Mouse (Mus musculus): ENCODE results near the gene Dnaja1. TPM values are rescaled to one million over a fixed set of nuclear protein-coding genes. Genes with fewer than 3 reads are reported as not detected.

Gene Dnaja1
- polyA plus RNA-seq, 1 experiment from 2014 or later = 704 TPM

DNA sequence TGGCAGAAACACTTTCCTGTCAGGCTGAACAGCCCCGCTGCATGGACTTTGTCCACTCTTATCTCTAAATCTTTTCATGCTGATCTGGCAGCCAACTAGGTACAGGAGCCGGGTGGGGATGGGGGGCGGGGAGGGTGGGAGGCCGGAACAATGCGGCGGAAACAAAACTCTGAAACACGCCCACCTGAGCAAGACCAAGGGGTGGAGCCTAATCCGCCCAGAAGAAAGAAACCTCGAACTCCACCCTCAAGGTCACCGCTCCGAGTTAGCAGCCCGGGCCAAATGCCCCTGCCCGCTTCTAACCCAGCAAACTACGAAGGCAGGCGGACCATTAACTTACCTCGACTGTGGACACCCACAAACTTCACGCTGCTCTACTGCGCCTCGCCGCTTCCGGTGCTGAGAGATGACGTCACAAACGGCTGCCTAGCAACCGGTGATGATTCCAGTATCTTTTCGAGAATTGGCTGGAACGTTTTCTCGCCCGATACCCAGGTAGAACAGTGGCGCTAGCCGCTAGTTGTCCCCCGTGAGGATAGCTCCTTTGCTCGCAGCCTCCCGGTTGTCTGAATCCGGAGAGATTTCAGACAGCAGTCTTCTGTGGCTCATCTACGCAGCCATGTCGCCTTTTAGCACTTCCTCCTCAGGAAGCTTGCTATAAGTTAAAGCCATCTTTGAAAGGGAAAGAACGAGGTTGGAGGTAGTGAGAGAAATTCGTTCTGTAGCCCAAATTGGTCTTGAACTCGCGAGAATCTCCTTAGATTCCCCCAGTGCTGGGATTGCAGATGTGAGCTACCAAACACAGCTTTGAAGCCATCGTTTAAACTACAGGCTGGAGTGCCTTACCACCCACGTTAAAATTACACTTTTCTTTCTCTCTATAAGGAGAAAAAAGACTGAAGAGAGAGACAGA, 18.9 kb upstream of the Dnaja1 start, which contains the start of gene Aptx:
Aptx (minus strand) TSS at position 398 of the 913 bp plus-strand sequence.
- H3K4me2 ChIP-seq (replicated peaks) = peak within 1 kb of the TSS; percentile 72
- no peaks in the 10 kb centered on the region for H3K9me3 ChIP-seq
- peak within 1 kb of the TSS; percentile 62 for H3K4me3 ChIP-seq
- peak within 1 kb of the TSS; percentile 96 for H3K27ac ChIP-seq (replicated peaks)
- peaks cover 25% of the 10 kb centered on the region for H3K4me1 ChIP-seq
- H3K36me3 ChIP-seq = no peaks in the 10 kb centered on the region
- peak within 1 kb of the TSS; percentile 65 for H3K9ac ChIP-seq (replicated peaks)
- 0% methylated on average over 42 of the region's 42 CpGs for WGBS
- H3K27me3 ChIP-seq = no peaks in the 10 kb centered on the region
- ATAC-seq (replicated peaks) = peak; percentile 97

DNA sequence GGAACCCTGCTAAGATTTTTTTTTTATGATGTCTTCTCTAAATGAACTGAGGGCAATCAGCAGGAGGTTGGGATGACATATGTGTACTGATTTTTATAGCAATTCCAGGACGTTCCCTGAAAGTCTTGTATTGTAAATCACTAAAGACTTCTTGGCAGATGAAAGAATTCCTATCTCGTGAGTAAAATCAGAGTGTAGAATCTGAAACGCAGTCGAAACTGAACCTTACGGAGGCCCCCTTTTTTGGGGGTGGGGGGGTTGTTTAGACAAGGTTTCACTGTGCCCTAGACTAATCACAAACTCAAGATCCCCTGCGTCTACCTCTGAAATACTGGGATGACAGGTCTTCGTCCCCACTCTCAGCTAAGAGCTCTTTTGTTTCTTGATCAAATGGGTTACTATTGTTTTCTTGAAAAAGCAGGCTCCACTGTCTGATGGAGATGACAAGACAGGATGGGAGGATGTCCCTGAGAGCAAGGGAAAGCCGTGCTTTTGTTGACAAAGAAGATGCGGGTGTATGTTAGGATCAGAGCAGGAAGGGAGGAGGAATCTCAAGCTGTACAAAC, 18.2 kb upstream of the Dnaja1 start:
- Histone ChIP-seq H3K4me3 (peak overlapping the region; percentile 62), H3K9me3 (no peaks in the 10 kb centered on the region), H3K27ac (replicated peaks) (peak overlapping the region; percentile 96), H3K4me2 (replicated peaks) (peak overlapping the region; percentile 72), H3K36me3 (no peaks in the 10 kb centered on the region), H3K9ac (replicated peaks) (peak overlapping the region; percentile 65), H3K4me1 (peaks cover 25% of the 10 kb centered on the region), H3K27me3 (no peaks in the 10 kb centered on the region)
- WGBS = 22% methylated on average over 9 of the region's 9 CpGs
- no peak for ATAC-seq (replicated peaks)

DNA sequence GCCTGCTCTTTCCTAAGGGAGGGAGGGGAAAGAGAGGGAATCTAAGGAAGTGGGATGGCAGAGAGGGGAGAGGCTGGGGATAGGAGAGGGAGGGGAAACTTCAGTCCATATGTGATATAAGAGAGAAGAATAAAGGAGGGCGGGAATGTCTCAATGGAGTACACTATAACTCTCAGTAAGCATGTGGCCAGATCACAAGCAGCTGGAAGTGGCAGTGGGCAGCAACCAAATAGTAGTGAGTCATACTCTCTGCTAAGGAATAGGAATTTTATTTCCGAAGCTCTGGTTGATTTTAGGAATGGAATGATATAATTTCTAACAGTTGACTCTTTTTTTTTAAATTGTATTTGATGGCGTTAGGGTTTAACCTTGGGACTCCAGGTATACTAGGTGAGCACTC, 4.8 kb upstream of the Dnaja1 start:
- ATAC-seq (replicated peaks) = no peak
- H3K4me3 ChIP-seq = no peak overlapping the region
- 92% methylated on average over 3 of the region's 3 CpGs for WGBS
- peaks cover 14% of the 10 kb centered on the region for H3K4me1 ChIP-seq
- no peaks in the 10 kb centered on the region for H3K36me3 ChIP-seq
- H3K4me2 ChIP-seq (replicated peaks) = no peak overlapping the region
- no peak overlapping the region for H3K27ac ChIP-seq (replicated peaks)
- H3K9me3 ChIP-seq = no peaks in the 10 kb centered on the region
- no peak overlapping the region for H3K9ac ChIP-seq (replicated peaks)
- H3K27me3 ChIP-seq = no peaks in the 10 kb centered on the region

DNA sequence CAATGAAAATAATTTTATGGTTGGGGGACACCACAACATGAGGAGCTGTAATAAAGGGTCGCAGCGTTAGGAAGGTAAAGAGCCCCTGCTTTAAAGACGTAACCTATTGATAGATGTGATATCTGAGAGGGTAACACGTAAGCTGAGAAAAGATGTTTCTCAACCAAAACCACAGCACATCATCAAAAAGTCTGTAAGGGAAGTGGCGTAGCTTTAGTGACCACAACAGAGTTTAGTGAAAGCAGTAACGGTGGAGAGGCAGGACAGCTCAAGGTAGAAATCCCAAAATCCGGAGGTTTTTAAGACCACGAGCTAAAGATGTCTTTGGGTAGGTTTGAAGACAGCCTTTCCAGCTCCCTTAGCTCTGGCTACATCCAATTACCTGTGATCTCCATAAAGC, 1.0 kb upstream of the Dnaja1 start:
- ATAC-seq (replicated peaks) = no peak
- WGBS = 95% methylated on average over 8 of the region's 8 CpGs
- H3K36me3 ChIP-seq = peaks cover 15% of the 10 kb centered on the region
- no peak overlapping the region for H3K4me2 ChIP-seq (replicated peaks)
- no peaks in the 10 kb centered on the region for H3K9me3 ChIP-seq
- H3K4me1 ChIP-seq = peaks cover 40% of the 10 kb centered on the region
- H3K4me3 ChIP-seq = no peak overlapping the region
- H3K9ac ChIP-seq (replicated peaks) = no peak overlapping the region
- peak overlapping the region; percentile 99; the same call in 1 of the 2 replicates for H3K27ac ChIP-seq (replicated peaks)
- H3K27me3 ChIP-seq = no peaks in the 10 kb centered on the region

DNA sequence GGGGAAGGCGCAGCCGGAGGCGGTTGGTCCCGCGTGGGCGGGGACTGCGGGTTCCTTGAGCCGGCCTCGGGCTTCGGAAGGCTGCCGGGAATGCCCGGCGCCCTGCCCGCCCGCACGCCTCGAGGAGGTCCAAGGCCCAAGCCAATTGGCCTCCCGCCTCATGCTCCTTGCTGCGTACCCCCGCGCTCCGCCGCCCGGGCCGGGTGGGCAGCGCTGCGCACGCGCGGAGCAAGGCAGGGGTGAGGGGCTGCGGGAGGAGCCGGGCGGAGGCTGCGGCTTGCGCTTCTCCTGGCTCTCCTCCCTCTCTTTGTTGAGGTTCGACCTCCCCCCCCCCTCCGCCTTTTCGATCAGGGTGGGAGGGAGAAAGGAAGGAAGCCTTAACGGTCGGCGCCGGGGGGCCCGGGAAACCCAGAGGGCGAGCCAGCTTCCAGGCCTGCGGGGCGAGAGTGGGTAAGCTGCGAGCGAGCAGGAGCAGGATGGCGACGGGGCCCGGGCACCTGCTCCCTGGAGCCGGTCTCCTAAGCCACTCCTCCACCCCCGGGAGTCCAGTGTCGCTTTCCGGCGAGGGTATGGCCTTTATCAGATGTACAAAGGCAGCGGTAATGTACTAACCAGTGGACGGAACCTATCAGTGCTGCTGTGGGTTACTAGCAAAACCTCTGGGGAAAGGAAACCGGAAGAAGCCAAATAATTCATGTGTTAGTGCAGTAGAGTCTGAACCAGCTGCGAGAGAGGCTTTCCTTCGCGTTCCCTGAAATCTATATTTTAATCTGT, 924 bp downstream of the Dnaja1 start:
- Histone ChIP-seq H3K36me3 (peaks cover 32% of the 10 kb centered on the region), H3K4me3 (peak overlapping the region; percentile 89), H3K9ac (replicated peaks) (peak overlapping the region; percentile 88), H3K4me2 (replicated peaks) (peak overlapping the region; percentile 76), H3K27ac (replicated peaks) (peak overlapping the region; percentile 99), H3K27me3 (no peaks in the 10 kb centered on the region), H3K4me1 (peaks cover 56% of the 10 kb centered on the region), H3K9me3 (no peaks in the 10 kb centered on the region)
- 0% methylated on average over 59 of the region's 62 CpGs for WGBS
- ATAC-seq (replicated peaks) = peak; percentile 94

DNA sequence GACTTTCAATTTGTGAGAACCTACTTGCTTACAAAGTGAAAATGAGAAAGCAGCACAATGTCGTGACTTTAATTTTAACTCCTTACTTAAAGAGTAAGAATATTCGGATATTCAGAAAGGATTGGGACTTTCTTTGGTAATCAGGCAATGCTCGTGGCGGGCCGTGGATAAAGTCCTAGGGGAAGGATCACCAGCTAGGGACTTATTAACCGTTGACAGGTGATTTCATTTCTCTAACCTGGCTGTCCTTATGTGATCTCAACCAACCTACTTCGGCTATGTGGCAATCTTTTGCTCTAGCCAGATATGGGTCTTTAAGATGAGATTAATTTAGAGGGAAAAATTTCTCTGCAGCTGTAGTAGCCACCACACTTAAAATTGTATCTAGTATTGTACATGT, 3.2 kb downstream of the Dnaja1 start:
- peaks cover 62% of the 10 kb centered on the region for H3K4me1 ChIP-seq

DNA sequence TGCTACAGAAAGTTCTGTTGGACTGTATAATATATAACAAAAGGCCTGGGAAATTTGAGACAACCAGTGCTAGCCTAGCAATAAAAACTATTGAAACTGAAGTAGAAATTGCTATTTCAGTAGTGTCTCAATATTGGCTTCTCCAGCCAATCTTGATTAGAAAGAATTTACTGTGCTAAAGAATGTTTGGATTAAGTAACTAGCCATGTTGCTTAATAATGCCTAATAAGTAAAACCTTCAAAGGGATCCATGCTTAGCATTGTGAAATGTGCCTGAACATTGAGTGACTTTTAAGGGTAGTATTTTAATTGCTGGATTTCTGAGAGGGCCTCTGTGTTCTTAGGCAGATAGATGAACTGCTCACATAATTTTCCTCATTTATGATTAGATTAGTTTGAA, 3.6 kb downstream of the Dnaja1 start:
- no peak for ATAC-seq (replicated peaks)
- Histone ChIP-seq H3K27ac (replicated peaks) (no peak overlapping the region), H3K4me3 (peak overlapping the region; percentile 5; the same call in 1 of the 2 replicates), H3K27me3 (no peaks in the 10 kb centered on the region), H3K9me3 (no peaks in the 10 kb centered on the region), H3K4me2 (replicated peaks) (peak overlapping the region; percentile 76), H3K4me1 (peaks cover 62% of the 10 kb centered on the region), H3K9ac (replicated peaks) (no peak overlapping the region), H3K36me3 (peaks cover 57% of the 10 kb centered on the region)

More for the DNA sequence above, 3.2 kb downstream of the Dnaja1 start:
- Histone ChIP-seq H3K9me3 (no peaks in the 10 kb centered on the region), H3K4me2 (replicated peaks) (peak overlapping the region; percentile 76), H3K9ac (replicated peaks) (0 out of 2 replicates have a peak overlapping the region, but pooled peaks have one; percentile 88), H3K36me3 (peaks cover 53% of the 10 kb centered on the region), H3K27ac (replicated peaks) (no peak overlapping the region), H3K27me3 (no peaks in the 10 kb centered on the region), H3K4me3 (peak overlapping the region; percentile 89)
- no peak for ATAC-seq (replicated peaks)
- 89% methylated on average over 7 of the region's 7 CpGs for WGBS

DNA sequence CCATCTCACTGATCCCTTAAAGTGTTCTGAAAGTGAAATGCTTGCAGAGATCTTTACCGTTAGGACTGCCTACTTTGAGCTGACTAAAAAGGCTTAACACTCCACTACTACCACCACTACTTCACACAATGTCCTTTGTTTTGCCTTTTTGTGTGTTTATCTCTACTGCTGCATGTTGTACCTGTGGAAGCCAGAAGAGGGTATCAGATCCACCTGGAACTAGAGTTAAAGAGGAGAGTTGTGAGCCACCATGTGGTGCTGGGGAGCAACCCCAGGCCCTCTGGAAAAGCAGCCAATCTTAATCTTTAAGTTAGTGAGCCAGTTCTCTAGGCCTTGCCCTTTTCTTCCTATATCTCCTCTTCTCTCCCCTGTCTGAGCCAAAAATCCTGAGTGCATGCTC, 5.3 kb downstream of the Dnaja1 start:
- H3K4me1 ChIP-seq = peaks cover 47% of the 10 kb centered on the region
- no peak for ATAC-seq (replicated peaks)
- no peak overlapping the region for H3K27ac ChIP-seq (replicated peaks)
- H3K9ac ChIP-seq (replicated peaks) = no peak overlapping the region
- H3K27me3 ChIP-seq = no peaks in the 10 kb centered on the region
- H3K36me3 ChIP-seq = peaks cover 73% of the 10 kb centered on the region
- 79% methylated on average over 1 of the region's 1 CpGs for WGBS
- no peak overlapping the region for H3K4me2 ChIP-seq (replicated peaks)
- no peaks in the 10 kb centered on the region for H3K9me3 ChIP-seq
- H3K4me3 ChIP-seq = no peak overlapping the region

DNA sequence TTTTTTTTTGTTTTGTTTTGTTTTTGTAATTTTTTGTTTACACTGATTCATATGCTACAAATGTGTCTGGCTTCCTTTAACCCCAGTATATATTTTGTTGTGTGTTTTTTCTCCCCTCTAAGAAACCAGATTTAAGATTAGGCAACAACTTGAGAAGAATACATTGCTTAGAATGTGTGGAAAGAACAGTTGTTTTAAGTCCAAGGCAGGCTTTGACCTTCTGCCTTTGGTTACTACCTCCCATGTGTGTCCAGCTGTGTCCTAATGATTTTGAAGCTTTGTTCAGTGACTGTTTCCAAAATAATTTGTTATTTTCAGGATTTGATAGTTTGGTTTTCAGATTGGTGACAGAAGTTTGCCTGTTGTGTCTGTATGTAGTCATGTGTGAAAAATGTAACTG, 9.3 kb downstream of the Dnaja1 start:
- no peak for ATAC-seq (replicated peaks)
- peaks cover 87% of the 10 kb centered on the region for H3K36me3 ChIP-seq

DNA sequence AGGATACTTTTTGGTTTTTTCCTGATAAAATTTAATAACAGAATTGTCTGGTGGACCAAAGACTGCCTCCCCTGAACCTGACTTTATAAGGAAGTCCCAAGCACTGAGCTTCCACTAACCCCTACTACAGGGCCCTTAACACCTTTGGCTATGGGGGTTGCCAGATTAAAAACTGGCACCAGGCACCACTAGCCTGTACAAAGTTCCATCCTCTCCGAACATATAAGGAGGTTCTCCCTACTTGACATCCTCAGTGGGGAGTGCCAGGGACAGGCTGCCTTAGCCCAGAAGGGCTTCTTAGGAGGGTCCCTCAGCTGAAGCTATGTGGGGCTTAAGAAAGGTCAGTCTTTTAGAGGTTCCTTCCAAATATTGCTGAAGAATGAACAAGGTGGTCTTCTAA, 13.4 kb downstream of the Dnaja1 start:
- Histone ChIP-seq H3K4me1 (no peaks in the 10 kb centered on the region), H3K4me3 (no peak overlapping the region), H3K9me3 (no peaks in the 10 kb centered on the region), H3K36me3 (peaks cover 83% of the 10 kb centered on the region), H3K27ac (replicated peaks) (no peak overlapping the region), H3K4me2 (replicated peaks) (no peak overlapping the region), H3K27me3 (no peaks in the 10 kb centered on the region), H3K9ac (replicated peaks) (no peak overlapping the region)
- no peak; the same call in 1 of the 2 replicates for ATAC-seq (replicated peaks)
- WGBS = 76% methylated on average over 1 of the region's 1 CpGs

More for the DNA sequence above, 9.3 kb downstream of the Dnaja1 start:
- no peak overlapping the region for H3K9ac ChIP-seq (replicated peaks)
- no peaks in the 10 kb centered on the region for H3K9me3 ChIP-seq
- no peak overlapping the region for H3K4me2 ChIP-seq (replicated peaks)
- no peak overlapping the region for H3K27ac ChIP-seq (replicated peaks)
- no peaks in the 10 kb centered on the region for H3K27me3 ChIP-seq
- no peak overlapping the region for H3K4me3 ChIP-seq
- peaks cover 18% of the 10 kb centered on the region for H3K4me1 ChIP-seq

DNA sequence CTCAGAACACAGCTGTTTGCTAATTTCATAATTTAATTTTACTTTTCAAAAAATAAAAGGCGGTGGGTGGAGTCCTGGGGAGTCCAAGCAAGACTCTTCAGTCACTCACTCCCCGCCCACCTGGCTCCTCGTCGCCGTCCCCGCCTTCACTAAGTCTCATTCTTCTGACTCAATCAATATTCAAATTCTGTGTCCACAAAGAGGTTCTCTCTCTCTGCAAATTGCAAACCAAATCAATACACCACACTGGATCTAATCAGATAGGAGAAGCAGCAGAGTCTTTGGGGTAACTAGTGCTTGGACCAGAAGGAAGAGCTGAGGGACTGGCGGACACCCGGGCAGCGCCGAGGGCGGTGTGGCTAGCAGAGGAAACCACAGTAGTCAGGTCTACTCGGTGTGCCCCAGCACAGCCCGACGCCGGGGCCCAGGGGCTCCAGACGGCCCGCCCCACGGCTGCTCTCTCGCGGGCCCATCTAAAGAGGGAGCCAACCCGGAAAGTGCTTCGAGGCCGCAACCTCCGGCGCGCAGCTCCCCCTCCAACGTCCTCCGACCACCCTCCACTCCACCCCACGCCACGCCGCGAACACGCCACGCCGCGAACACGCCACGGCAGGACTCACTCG, 35.3 kb downstream of the Dnaja1 start:
- Histone ChIP-seq H3K4me2 (replicated peaks) (peak overlapping the region; percentile 84), H3K4me1 (peaks cover 12% of the 10 kb centered on the region), H3K9me3 (no peaks in the 10 kb centered on the region), H3K27me3 (0 out of 2 replicates have a peak, but pooled peaks cover 2% of the 10 kb centered on the region), H3K9ac (replicated peaks) (peak overlapping the region; percentile 85), H3K4me3 (peak overlapping the region; percentile 72), H3K36me3 (peaks cover 31% of the 10 kb centered on the region), H3K27ac (replicated peaks) (peak overlapping the region; percentile 63)
- under 1% methylated on average over 38 of the region's 39 CpGs for WGBS
- ATAC-seq (replicated peaks) = peak; percentile 87
